Mouse (Mus musculus) kidney, adult 10 weeks (tissue): ENCODE results near the gene Cntn1. TPM values are rescaled to one million over a fixed set of nuclear protein-coding genes. Genes with fewer than 3 reads are reported as not detected.

ENCODE experiments used
- polyA plus RNA-seq: library from polyadenylated mRNA; stranded (reverse); fragments of 350-450 nt; fragmentation: Illumina TruSeq; extraction: RNeasy Lipid Tissue Mini Kit (QIAGEN cat#74804); gene quantifications from one replicate; pipeline ENCODE4 v1.2.3, GENCODE M21; 2014; ENCODE audit warnings: low read depth, low replicate concordance

Cntn1 gene
- 1.9 TPM for polyA plus RNA-seq

GRCm38 (mm10) chr15:92050996-92051352, at the start of gene Cntn1:
Cntn1 (plus strand) TSS chr15:92051165.

Other genes with a start within 250 kb of the Cntn1 start
- not detected for gene Smgc, start 212.9 kb upstream of the Cntn1 start, polyA plus RNA-seq